Mouse (Mus musculus) megakaryocyte-erythroid progenitor cell, adult 5-6 weeks (primary cell): ENCODE measurements around the gene Atp6v1g3. TPM values are rescaled to one million over a fixed set of nuclear protein-coding genes. Genes with fewer than 3 reads are reported as not detected.

Source experiments
- ATAC-seq: replicated peaks from 2 replicates; pipeline ENCODE4 v1.8.0; 2016; ENCODE audit warnings: mild to moderate bottlenecking, inconsistent platforms; ENCODE audit not compliant: severe bottlenecking, poor library complexity, low FRiP score, low TSS enrichment
- total RNA-seq, 2 experiments: library from RNA; stranded (forward) in 1 of 2; stranded (reverse) in 1 of 2; fragments of 200-1000, 215-1000 nt in 1 of 2; fragments of >200 nt in 1 of 2; fragmentation: Nextera tagmentation in 1 of 2; gene quantifications; 2 replicates each; pipeline ENCODE4 v1.2.3; 2014 to 2017

Gene Atp6v1g3
- total RNA-seq (2014; fragmentation: Nextera tagmentation) (not detected in 2 replicates), total RNA-seq (2017) (not detected in 2 replicates)

DNA sequence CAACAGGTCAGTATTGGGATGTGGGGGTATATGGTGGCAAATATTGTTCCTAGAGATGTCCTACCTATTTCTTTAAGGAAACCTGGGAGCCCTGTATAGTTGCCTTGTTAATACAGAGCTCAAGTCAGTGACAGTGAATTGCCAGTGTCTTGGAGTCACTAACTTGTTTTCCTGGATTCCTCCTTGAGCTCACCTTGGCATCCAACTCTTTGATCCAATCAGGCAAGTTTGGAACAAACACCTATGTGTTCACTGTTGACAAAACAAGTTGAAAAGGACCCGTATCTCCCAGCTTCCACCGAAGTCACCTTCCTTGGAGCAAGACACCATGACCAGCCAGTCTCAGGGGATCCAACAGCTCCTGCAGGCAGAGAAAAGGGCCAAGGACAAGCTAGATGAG lies at the start of gene Atp6v1g3:
Atp6v1g3 (plus strand) TSS at position 301 of the 400 bp plus-strand sequence.
- no peak for ATAC-seq

DNA sequence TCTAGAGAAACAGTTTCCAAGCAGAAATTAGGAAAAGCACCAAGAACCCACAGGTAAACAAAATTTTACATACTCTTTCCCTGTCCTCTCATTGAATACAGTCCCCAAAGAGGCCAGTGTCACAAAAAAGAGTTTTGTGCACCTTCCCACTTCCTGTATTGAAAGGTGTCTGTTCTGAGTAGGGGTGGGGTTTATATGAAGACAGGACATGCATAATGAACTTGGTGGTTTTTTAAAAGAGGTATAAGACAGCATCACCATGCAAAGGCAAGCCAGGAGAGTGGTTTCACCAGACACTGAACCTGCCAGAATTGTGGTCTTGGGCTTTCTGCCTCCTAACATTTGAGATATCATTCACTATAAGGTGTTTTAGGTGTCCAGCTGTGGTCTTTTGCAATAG lies 40.5 kb upstream of the Atp6v1g3 start:
- ATAC-seq: no peak

- no peak for ATAC-seq
These were observed 36.3 kb upstream of the Atp6v1g3 start for GRCm38 (mm10) chr1:138237252-138237651.

GRCm38 (mm10) chr1:138243947-138244346 lies 29.6 kb upstream of the Atp6v1g3 start:
- no peak for ATAC-seq

DNA sequence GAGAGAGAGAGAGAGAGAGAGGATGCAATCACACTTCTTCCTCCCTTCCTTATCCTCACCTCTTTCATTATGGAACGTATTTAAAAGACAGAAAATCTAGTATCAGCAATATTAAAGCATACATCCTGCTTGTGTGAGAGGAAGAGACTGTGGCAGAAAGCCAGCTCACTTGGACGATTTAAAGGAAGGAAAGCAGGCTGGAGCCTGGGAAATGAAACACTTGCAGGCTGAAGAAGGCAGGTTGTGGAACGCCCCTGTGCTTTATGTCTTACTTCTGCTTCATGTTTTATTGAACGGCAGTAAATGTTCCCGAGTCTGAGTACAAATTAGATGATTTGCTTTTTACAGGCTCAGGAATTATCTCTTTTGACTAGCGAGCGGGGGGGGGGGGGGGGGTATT lies 29.1 kb upstream of the Atp6v1g3 start:
- no peak for ATAC-seq

DNA sequence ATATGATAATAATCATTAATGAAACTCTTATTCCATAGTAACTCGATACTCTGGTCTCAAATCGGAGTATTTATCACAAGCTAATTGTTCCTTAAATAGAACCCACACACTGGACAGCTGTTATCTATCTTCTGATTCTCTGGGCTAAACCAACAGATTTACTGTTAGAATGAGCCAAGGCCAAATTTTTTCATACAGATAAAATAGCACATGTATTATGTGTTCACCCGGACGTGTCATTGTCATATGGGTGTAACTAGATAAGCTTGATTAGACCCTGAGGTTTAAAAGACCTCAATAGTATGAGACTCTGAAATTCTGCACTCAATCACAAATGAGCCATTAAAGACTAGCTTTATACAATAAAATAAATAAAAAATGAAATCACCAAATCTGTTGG lies 28.4 kb upstream of the Atp6v1g3 start:
- ATAC-seq: peak; percentile 68

DNA sequence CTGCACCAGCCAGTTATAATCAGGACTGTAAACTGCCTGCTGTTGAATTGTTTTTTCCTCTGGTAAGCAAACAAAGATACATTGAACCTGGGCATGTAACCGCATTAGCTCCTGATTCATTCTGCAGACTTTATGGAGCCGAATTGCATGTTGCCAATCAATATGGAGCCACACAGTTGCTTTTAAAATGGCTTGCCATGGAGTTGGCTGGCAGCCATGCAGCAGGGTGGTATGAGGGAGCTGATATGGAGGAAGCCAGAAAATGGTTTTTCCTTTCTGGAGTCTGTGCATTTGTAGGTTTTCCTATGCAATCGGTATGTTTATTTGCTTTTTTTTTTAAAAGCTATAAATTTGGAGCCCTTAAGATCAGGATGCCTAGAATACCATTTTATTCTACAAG lies 28.0 kb upstream of the Atp6v1g3 start:
- ATAC-seq: no peak

GRCm38 (mm10) chr1:138246438-138247164 lies 26.9 kb upstream of the Atp6v1g3 start:
- ATAC-seq: no peak

GRCm38 (mm10) chr1:138247699-138248483 lies 25.6 kb upstream of the Atp6v1g3 start:
- ATAC-seq: no peak

- ATAC-seq: no peak
These were observed 24.8 kb upstream of the Atp6v1g3 start for GRCm38 (mm10) chr1:138248770-138249169.

DNA sequence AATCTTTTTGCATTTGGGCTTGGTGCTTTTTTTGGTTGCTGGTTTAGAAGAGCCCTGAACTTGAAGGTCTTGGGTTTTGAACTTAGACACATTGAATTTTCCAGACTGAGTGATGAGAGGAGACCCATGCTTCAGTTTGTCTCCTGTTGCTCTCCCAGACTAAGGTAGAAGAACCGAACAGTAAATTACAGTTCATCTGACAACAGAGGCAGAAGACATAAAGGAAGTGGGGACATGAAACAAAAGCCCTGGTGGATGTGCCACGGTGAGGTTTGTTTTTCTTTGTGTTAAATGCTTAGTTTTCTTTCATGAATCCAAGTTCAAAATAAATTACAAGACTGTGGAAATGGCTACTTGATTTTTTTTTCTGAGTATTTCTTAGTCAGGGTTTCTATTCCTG lies 22.6 kb upstream of the Atp6v1g3 start:
- ATAC-seq: no peak

- ATAC-seq: no peak
These were observed 17.3 kb upstream of the Atp6v1g3 start for GRCm38 (mm10) chr1:138256172-138256789.

GRCm38 (mm10) chr1:138258758-138259157 lies 14.8 kb upstream of the Atp6v1g3 start:
- no peak for ATAC-seq

DNA sequence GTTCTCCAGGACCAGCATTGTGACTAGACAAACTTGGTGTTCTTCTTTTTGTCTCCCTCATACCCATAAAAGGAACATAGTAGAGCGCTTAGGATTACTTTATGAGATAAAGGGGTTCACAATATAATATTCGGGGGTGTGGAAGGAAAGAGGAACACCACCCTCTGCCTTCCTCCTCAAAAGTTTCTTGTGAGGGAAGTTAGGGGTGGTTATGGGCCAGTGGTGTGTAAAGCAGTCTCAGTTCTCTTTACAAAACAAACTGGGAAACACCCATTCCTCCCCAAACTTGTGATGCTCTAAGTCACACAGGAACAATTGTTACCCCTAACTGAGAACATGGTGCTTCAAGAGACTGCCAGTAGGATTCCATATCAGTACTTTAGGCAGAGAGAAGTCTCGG lies 12.0 kb upstream of the Atp6v1g3 start:
- ATAC-seq: no peak

GRCm38 (mm10) chr1:138262408-138262807 lies 11.1 kb upstream of the Atp6v1g3 start:
- ATAC-seq: no peak

DNA sequence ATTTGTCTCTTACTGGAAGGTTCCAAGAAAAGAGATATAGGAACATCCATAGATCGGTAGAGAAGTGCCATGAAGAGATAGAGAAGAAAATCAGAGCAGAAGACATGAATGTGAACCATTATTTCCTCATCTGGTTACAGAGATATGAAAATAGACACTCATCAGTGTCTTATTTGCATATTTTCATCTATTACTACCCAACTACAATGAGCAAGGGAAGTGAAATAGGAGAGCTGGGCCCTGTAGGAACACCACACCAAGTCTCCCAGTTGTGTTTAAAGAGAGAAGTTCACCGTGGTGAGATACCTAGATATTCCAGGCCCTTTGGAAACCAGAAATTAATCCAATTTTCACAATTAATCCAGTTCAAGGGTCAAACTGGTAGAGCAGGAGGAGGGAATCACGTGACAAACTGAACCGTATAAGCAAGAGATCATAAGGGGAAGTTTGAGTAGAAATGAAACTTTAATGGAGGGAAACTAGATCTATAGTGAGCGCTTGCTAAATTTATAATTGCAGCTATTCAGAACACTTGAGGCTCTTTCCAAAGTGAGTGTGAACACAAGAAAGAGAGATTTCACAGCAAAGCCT lies 6.0 kb upstream of the Atp6v1g3 start:
- no peak for ATAC-seq

GRCm38 (mm10) chr1:138274930-138275329 lies 1.4 kb downstream of the Atp6v1g3 start:
- no peak for ATAC-seq

DNA sequence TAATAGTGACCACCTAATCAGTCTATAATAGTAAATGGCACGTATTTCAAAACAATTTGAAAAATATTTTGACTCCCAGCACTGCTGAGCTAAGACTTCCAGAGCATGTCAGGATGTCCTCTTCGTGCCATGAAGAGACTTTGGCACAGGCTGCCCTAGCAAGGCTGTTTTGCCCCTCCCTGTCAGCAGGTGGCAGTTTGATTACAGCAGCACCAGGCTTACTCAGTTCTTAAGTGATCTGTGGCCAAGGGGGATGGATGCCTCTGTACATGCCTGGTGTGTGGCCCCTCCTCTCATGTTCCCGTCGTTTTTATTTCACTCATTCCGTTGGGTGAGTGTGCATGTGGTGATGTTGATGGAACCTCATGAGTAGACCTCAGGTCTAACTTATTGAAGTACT lies 2.3 kb downstream of the Atp6v1g3 start:
- ATAC-seq: peak; percentile 71; the same call in 1 of the 2 replicates

DNA sequence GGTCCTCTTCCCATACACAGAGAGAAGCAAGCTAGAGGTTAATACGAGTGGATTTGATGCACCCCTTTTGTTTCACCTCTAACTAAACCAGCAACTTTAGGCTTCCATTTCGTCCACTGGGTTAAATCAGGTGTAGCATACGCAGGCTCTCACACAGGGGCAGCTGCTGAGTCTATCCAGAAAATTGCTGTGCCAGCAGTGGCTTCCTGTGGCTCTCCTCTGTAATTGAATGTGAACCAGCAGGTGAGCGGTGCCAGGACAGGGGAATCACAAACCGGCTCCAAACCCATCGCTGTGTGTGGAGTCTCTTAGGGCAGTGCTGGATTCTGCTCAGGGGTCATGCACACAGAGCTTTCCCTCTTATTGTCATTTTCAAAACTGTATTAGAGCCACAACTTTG lies 7.6 kb downstream of the Atp6v1g3 start:
- ATAC-seq: no peak
